Mouse (Mus musculus) myocyte (in vitro differentiated cells): Measurements from ENCODE around the gene Fbln2.

Experiments used
- CEBPB ChIP-seq: IDR thresholded peaks from 2 replicates; pipeline ENCODE4 v1.6.1; 2011; ENCODE audit warnings: mild to moderate bottlenecking, moderate library complexity; ENCODE audit not compliant: poor library complexity, insufficient read depth, severe bottlenecking
- E2F4 ChIP-seq: IDR thresholded peaks from one replicate; pipeline ENCODE4 v1.6.1; 2011; ENCODE audit warnings: mild to moderate bottlenecking, control low read depth, moderate library complexity; ENCODE audit not compliant: insufficient read depth
- MAX ChIP-seq: IDR thresholded peaks from one replicate; pipeline ENCODE4 v1.6.1; 2011; ENCODE audit warnings: low read depth, mild to moderate bottlenecking, control low read depth
- MYOD1 ChIP-seq, 3 experiments: IDR thresholded peaks; one replicate each; pipeline ENCODE4 v1.6.1; 2011; ENCODE audit warnings: control low read depth in 2 of 3, low read depth in 2 of 3, mild to moderate bottlenecking in 2 of 3, moderate library complexity in 1 of 3; ENCODE audit not compliant: insufficient read length in 2 of 3, control insufficient read depth in 1 of 3
- MYOG ChIP-seq, 3 experiments: IDR thresholded peaks; one replicate each; pipeline ENCODE4 v1.6.1; 2011; ENCODE audit warnings: control low read depth in 2 of 3, low read depth in 2 of 3, mild to moderate bottlenecking in 2 of 3; ENCODE audit not compliant: insufficient read length in 2 of 3, control insufficient read depth in 1 of 3, insufficient read depth in 1 of 3
- POLR2A ChIP-seq: IDR thresholded peaks from one replicate; pipeline ENCODE4 v1.6.1; 2011; ENCODE audit warnings: low read depth, mild to moderate bottlenecking, control low read depth, moderate library complexity; ENCODE audit not compliant: insufficient read length
- POLR2AphosphoS2 ChIP-seq: IDR thresholded peaks from one replicate; pipeline ENCODE4 v1.6.1; 2011; ENCODE audit warnings: low read depth, control low read depth; ENCODE audit not compliant: insufficient read length
- TCF12 ChIP-seq: IDR thresholded peaks from one replicate; pipeline ENCODE4 v1.6.1; 2011; ENCODE audit warnings: mild to moderate bottlenecking, control low read depth; ENCODE audit not compliant: poor library complexity, insufficient read depth, severe bottlenecking
- TCF3 ChIP-seq: IDR thresholded peaks from one replicate; pipeline ENCODE4 v1.6.1; 2011; ENCODE audit warnings: low read depth, control low read depth; ENCODE audit not compliant: insufficient read length
- USF1 ChIP-seq: IDR thresholded peaks from one replicate; pipeline ENCODE4 v1.6.1; 2011; ENCODE audit warnings: low read depth, mild to moderate bottlenecking, control low read depth, moderate library complexity

GRCm38 (mm10) chr6:91224939-91225338 is 12.7 kb downstream of the Fbln2 start:
- TF ChIP-seq POLR2A (no peak), TCF3 (no peak), CEBPB (no peak), POLR2AphosphoS2 (no peak), E2F4 (no peak), TCF12 (no peak), USF1 (no peak), MAX (no peak), MYOD1 (IDR thresholded peaks at IDR 0.05; ENCODE audit: control insufficient read depth in 1 of 3, insufficient read length in 2 of 3, low read depth in 2 of 3) (no peak), MYOG (IDR thresholded peaks at IDR 0.05; ENCODE audit: control insufficient read depth in 1 of 3, insufficient read depth in 1 of 3, insufficient read length in 2 of 3, low read depth in 2 of 3) (no peak)
